Mouse (Mus musculus): ENCODE measurements around the gene Tmed10. TPM values are rescaled to one million over a fixed set of nuclear protein-coding genes. Genes with fewer than 3 reads are reported as not detected.

Gene Tmed10
- total RNA-seq, 4 experiments from 2014 or later: 164 to 177 (median 171) TPM

DNA sequence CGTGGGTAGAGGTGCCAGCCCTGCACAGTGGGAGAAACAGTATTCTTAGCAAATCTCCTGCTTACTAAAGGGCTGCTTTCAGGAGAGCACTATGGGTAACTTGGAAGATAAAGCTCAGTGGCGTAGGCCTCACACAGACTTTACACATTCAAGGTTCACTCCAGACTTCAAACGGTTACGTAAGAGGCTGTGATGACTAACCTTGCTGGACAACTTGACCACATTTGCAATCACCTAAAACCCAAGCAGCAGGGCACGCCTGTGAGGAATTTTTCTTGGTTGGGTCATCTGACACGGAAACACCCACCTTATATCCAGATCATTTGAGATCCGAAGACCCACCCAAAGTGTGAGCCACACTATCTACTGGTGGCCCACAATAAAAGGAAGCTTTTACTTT, 44.5 kb downstream of the Tmed10 start:
- DNase-seq (ENCODE audit: low spot score): no peak

DNA sequence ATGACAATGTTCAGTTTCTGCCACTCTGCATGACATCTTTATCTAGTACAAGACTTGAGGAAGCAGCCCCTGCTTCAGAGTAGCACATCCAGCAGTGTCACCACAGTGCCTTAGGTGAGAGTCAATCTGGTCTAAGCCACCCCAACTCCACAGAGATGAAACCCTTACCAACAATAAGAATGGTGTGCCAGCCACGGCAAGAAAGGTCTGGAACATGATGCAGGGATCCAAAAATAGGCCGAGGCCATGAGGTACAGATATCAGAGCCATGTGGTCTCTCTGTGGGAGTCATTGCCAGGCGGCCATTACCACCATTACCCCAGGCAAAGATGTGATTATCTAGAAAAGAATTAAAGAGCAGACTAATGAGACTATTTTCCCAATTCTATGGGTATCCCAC, 66.0 kb downstream of the Tmed10 start:
- DNase-seq (ENCODE audit: low spot score): no peak

DNA sequence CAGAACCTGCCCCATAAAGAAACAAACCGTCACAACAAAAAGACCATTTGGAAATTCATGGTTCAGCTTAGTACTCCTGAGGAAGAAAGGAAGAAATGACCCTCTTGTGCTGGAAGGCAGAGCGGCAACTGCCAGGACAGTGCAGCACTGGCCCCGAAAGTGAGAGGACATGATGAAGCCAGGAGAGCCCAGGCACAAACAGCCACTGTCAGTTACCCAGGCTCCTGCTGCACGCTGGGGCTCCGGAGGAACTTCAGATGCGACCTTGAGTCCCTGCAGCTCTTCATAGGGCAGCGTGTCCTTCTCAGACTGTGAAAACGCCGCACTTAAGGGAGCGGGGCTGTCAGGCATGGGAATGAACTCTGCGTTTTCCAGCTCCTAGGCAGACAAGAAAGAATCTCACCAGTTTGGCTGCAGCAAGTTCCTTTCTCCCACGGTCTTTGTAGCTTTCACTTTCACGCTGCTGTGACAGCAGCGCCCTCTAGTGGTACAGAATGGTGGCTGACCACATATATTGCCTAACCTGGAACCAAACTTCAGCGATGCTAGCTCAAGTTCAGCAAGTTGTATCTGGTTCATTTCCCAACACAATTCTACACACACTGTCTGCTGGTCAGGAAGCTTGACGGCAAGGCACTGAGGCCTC, 69.3 kb downstream of the Tmed10 start:
- peak; percentile 87 for DNase-seq (ENCODE audit: low spot score)

DNA sequence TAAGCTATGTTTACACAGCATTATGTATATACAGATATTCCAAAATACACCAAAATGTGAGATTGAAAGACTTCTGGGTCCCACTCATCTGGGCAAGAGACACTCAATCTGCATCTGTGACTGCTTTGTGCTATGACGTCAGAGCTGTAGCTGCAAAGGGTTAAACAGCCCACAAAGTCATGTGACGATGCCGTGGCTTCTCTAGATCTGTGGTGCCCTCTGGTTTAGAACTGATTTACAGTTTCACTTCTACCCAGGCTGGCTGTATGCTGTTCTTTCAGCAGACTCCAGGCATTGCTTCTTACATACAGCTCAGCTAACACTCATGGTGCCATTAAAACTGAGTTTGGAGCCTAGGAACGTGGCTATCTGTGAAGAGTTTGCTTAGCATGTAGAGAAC, 69.9 kb downstream of the Tmed10 start:
- no peak for DNase-seq (ENCODE audit: low spot score)

DNA sequence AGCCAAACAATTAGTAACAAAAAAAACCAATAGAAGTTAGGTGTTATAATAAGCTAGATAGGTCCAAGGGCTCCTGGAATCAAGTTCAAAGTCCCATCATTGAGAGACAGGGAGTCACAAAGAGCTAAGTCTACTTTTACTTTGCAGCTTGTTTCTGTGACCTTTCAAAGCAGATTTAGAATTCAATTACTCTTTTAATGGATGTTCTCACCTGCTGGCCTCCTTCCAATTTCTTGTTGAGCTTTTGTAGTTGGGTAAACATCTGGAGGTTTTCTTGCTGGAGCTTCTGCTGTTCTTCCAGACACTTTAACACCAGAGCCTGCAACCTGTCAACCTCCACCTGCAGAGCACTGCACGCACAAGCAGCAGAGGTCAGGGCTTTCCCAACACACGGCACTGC, 71.4 kb downstream of the Tmed10 start:
- no peak for DNase-seq (ENCODE audit: low spot score)

DNA sequence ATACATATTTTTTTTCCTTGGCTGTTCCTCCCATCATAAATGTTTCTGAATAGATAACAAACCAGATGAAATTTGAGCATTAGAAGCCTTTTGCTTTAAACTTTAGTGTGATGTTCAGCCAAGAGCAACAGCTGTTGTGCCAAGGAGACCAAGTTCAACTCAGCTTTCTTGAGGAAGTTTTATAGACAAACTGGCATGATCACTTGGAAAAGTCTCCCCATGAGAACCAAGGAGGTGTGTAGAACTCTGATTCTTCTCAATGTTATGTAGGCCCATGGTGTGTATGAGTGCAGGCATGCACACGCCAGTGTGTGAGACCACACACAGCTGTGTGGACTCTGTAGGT, 75.8 kb downstream of the Tmed10 start:
- DNase-seq (ENCODE audit: low spot score): no peak

DNA sequence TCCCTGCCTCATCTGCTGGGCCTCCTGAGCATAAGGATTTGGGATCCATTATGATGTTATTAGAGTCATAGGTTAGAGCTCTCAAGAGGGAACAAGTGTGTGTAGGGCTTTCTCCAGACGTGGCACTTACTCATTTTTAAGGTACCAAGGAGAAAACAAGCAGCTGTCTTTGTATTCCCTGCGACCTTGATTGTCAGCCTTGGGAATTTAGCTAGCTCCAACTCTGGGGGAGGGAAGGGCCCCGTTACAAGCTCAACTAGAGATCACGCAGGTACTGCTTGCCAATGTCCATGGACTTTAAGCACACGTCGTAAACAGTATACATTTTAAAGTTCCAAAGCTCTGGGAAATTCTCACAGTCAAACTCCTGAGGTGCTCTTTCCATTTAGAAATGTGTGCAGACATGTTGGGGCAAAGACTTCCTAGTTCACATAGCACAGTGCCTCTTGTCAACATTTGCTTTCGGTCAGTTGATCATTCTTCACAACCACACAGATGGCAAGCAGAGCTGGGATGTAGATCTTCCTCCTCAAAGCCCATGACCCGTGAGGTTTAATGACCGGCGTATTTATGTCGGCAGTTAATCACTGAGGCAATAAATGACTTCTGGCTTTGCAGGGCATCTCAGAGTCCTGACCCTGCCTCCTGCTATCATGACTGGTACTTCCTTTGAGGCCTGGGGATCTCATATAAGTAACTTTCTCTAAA, 76.4 kb downstream of the Tmed10 start:
- no peak for DNase-seq (ENCODE audit: low spot score)

DNA sequence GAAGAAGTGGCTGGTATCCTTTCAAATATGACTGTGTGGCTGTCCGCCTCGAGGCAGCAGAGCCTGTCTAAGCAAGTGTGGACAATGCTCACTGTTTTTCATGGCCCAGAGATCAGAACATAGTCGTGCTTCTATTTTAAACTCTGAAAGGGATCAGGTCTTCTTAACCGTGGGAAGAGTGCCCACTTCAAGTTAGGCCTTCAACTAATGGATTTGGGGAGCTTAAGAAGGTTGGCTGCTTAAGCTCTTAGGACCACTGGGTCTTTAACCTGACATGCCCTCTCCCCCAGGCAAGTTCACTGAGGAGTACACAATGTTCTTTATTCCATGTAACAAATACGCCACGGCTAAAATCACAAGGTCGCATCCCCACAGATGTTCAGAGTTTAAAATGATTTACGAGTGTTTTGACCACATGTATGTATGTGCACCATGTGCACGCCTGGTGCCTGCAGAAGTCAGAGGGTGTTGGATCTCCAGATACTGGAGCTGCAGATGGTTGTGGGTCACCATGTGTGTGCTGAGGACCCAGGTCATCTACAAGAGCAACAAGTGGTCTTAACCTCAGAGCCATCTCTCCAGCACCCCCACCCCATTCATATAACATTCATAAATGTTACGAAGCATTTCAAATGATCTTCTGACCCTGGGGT, 77.2 kb downstream of the Tmed10 start:
- no peak for DNase-seq (ENCODE audit: low spot score)

DNA sequence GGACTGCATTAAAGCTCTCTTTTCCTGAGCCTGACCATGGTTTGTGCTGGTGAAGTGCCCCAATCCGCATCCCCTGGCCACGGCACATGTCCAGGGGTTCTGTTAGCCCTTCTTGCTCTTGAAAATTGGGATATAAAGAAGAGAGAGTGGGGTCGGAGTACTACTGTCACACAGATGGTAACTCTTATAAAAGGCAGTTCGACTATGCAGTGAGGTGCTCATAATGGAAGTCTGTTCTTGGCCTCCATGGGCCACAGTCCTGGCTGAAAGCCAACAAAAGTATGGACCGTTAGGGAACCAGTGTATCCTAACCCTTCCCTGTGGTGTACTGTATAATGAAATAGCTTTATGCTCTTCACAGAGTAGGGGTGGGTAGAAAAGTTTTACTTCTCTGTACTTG, 77.7 kb downstream of the Tmed10 start:
- no peak for DNase-seq (ENCODE audit: low spot score)

DNA sequence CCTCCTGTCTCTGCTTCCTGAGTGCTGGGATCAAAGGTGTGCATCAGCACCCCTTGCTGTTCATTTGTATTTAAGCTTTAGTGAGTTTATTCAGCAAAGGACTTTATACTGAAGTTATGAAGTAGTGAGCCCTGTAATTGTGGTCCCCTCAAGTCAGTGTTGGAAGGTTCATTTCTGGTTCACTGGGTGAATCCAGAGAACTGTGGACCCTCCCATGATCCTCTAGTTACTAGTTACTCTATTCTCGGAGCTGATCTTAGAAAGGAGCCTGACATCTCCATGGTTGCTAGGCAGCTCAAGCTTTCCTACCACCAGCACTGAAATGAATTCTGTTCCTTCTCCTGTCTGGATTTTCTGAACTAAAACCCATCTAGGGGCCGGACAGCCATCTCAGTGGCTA, 79.1 kb downstream of the Tmed10 start:
- no peak for DNase-seq (ENCODE audit: low spot score)

DNA sequence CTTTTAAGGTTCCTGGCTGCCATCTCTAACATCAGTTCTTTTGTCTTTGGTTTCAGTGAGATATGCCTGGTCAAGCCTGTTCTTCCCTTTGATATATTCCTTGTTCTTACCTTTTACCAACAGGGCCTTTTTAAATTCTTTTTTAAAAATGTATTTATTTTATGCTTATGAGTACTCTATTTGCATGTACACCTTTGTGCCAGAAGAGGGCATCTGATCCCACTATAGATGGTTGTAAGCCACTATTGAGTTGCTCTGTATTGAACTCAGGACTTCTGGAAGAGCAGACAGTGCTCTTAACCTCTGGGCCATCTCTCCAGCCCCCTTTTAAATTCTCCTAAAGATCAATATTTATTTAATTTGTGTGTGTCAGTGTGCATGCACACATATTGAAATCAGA, 81.7 kb downstream of the Tmed10 start:
- no peak for DNase-seq (ENCODE audit: low spot score)

DNA sequence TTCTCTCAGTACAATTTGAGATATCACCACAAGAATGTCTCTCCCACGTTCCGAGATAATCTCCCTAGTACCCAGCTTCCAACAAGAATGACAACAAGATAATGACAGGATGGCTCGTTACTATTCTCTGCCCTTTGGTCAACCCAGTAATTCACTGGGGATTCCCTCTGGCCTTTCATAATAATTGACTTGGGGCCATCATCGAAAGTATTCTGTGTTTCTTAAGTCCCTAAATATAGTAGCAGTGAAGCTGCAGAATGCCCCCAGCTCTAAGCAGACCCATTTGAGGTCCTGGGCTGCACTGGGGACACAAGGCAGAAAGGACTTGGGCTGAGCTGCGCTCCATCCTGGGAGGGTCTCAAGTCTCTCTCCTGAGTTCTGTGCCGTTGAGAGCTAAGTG, 82.4 kb downstream of the Tmed10 start:
- DNase-seq (ENCODE audit: low spot score): no peak

DNA sequence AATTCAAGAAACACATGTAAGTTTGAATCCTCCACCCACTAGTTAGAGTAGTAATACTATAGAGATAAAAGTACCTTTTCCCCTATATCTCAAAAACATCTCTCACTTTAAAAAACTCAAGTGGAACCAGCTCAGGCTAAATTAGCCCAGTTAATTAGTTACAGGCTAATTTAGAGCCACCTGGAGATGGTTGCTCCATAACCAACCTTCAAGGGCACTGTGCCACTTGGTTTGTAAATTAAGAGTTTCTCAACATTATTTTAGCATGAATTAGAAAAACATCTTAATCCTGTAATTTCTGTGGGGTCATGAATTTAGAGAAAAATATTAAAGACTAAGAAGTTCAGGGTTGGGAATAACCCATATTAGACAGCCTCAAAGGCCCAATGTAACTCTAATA, 83.1 kb downstream of the Tmed10 start:
- no peak for DNase-seq (ENCODE audit: low spot score)

DNA sequence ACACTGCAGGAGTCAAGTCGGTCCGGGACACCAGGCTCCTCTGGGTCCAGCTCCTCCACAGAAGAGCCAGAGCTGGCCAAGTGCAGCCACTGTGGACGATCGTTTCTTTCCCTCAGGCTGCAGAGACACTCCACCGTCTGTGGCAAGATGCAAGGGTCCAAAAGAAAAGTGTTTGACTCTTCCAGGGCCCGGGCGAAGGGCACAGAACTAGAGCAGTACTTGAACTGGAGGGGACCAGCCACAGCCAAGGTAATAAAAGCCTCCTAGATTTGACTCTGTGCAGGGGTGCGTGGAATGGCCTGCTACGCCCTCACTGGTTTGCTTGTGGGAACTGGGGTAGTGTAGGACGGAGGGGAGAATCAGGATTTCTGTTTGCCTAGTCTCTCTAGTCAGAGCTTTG, 84.0 kb downstream of the Tmed10 start:
- DNase-seq (ENCODE audit: low spot score): no peak

Other genes with a start within 250 kb of the Tmed10 start
- 1 to 10 TPM; 1.7 to 3.5 (median 2.8) TPM for gene Rps6kl1, start 223.6 kb downstream of the Tmed10 start, total RNA-seq (2022)
- 1 to 10 TPM; 3.7 to 5.1 (median 4.1) TPM for gene Pgf, start 197.1 kb downstream of the Tmed10 start, total RNA-seq (2022)
- 10 to 100 TPM; 39.5 to 50.6 (median 45.2) TPM for gene Eif2b2, start 155.4 kb downstream of the Tmed10 start, total RNA-seq (2022)
- 10 to 100 TPM in 2 of 4 experiments, 1 to 10 TPM in 2; 9.4 to 11.3 (median 10.3) TPM for gene Mlh3, start 104.2 kb downstream of the Tmed10 start, total RNA-seq (2022)
- gene Acyp1, start 86.4 kb downstream of the Tmed10 start, total RNA-seq (2022): 10 to 100 TPM; 20.6 to 27.9 (median 22.9) TPM
- 1 to 10 TPM; 2.6 to 3.2 (median 2.6) TPM for gene Zc2hc1c, start 86.3 kb downstream of the Tmed10 start, total RNA-seq (2022)
- 100 to 1,000 TPM; 119 to 127 (median 123) TPM for gene Nek9, start 35.5 kb downstream of the Tmed10 start, total RNA-seq (2022)
- gene Fos, start 99.0 kb upstream of the Tmed10 start, total RNA-seq (2022): 10 to 100 TPM in 2 of 4 experiments, 1 to 10 TPM in 2; 2.4 to 26.4 (median 15.7) TPM
- gene Jdp2, start 224.2 kb upstream of the Tmed10 start, total RNA-seq (2022): 1 to 10 TPM; 6.5 to 9.2 (median 7.9) TPM

Measured in heart, adult 8-10 months (tissue).